Mouse (Mus musculus) lung, postnatal 0 days (tissue): ENCODE results near the gene Mrgpra3. TPM values are rescaled to one million over a fixed set of nuclear protein-coding genes. Genes with fewer than 3 reads are reported as not detected.

Experiments used
- ATAC-seq: fragments of 200-750 bp; cut with Nextera tagmentation; 2 replicates; pipeline ENCODE4 v1.8.0; 2017; ENCODE audit warnings: moderate library complexity
- DNase-seq: peaks from one replicate; pipeline ENCODE4 v3.0.0-alpha.2; 2016; ENCODE audit warnings: low spot score
- H3K27ac ChIP-seq: fragments of 300-500 bp; sonication (generic); 2 replicates; pipeline ENCODE4 v1.5.1; 2014; ENCODE audit warnings: antibody characterized with exemption, mild to moderate bottlenecking, low read length, mixed read lengths
- H3K27me3 ChIP-seq: fragments of 300-500 bp; sonication (generic); replicated peaks from 2 replicates; pipeline ENCODE4 v1.6.1; 2014; ENCODE audit warnings: low read length, mixed read lengths; ENCODE audit not compliant: insufficient read depth
- H3K36me3 ChIP-seq: fragments of 300-500 bp; sonication (generic); 2 replicates; pipeline ENCODE4 v1.6.1; 2014; ENCODE audit warnings: low read length, mixed read lengths; ENCODE audit not compliant: insufficient read depth
- H3K4me1 ChIP-seq: fragments of 300-500 bp; sonication (generic); 2 replicates; pipeline ENCODE4 v1.6.1; 2014; ENCODE audit warnings: antibody characterized with exemption, low read depth, low read length, mixed read lengths; ENCODE audit not compliant: insufficient read depth
- H3K4me2 ChIP-seq: fragments of 300-500 bp; sonication (generic); replicated peaks from 2 replicates; pipeline ENCODE4 v1.6.1; 2014; ENCODE audit warnings: low read depth, mild to moderate bottlenecking, low read length, moderate library complexity, mixed read lengths
- H3K4me3 ChIP-seq: fragments of 300-500 bp; sonication (generic); 2 replicates; pipeline ENCODE4 v1.5.1; 2014; ENCODE audit warnings: low read depth, low read length
- H3K9ac ChIP-seq: fragments of 300-500 bp; sonication (generic); replicated peaks from 2 replicates; pipeline ENCODE4 v1.6.1; 2014; ENCODE audit warnings: low read depth, mild to moderate bottlenecking
- H3K9me3 ChIP-seq: fragments of 300-500 bp; sonication (generic); 2 replicates; pipeline ENCODE4 v1.6.1; 2016; ENCODE audit warnings: low read length, mixed read lengths
- CTCF ChIP-seq: IDR thresholded peaks from 2 replicates; pipeline ENCODE4 v1.5.1; 2016; ENCODE audit warnings: antibody characterized with exemption, mild to moderate bottlenecking
- EP300 ChIP-seq: IDR thresholded peaks from 2 replicates; pipeline ENCODE4 v1.6.1; 2016; ENCODE audit warnings: antibody characterized with exemption, mild to moderate bottlenecking, control low read depth
- WGBS: fragments of 180-500 bp; shearing (Covaris S2); extraction: QIAGEN DNeasy Blood & Tissue Kit; methylation state at CpG from one replicate; pipeline ENCODE4 v1.1.7; 2014; 5-methylcytosine and 5-hydroxymethylcytosine counted together
- polyA plus RNA-seq: library from polyadenylated mRNA; unstranded; fragments of >200 nt; fragmentation: Nextera tagmentation; extraction: Ambion mirVana; gene quantifications from 2 replicates; pipeline ENCODE4 v1.2.1, GENCODE M21; 2015

Gene Mrgpra3
- not detected in 2 replicates for polyA plus RNA-seq

DNA sequence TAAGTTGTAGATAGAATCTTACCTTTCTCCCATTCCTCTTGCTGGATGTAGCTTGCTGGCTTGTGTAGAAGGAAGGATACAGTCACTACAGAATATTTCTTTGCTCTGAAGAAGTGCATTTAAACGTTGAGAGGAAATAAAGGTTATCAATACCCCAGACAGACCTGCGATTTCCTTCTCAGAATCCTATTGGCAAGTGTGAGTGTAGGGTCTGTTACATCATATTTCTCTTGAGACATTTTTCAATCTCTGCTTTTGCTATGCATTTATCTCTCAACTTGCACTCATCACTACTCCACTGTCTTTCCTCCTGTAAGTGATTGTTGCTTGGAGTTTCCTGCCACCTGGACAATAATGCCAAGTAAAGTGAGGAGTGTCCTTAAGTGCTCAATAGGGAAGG lies at the start of gene Mrgpra3:
TSS of gene Mrgpra3 (minus strand) at position 101 of the 400 bp plus-strand sequence.
- H3K9me3 ChIP-seq, result no peaks in the 10 kb centered on the region
- 50% methylated on average over 2 of the region's 2 CpGs for WGBS
- H3K4me3 ChIP-seq, result no peak within 1 kb of the TSS
- no peak within 1 kb of the TSS for H3K4me2 ChIP-seq
- TF ChIP-seq CTCF (no peak), EP300 (no peak)
- no peaks in the 10 kb centered on the region for H3K4me1 ChIP-seq
- no peaks in the 10 kb centered on the region for H3K36me3 ChIP-seq
- DNase-seq (no peak), ATAC-seq (no peak)
- H3K9ac ChIP-seq, result no peak within 1 kb of the TSS
- no peak within 1 kb of the TSS for H3K27ac ChIP-seq
- H3K27me3 ChIP-seq, result no peaks in the 10 kb centered on the region

Other genes with a start within 250 kb of the Mrgpra3 start
- not detected in 2 replicates for gene Mrgpra1, start 247.1 kb downstream of the Mrgpra3 start, polyA plus RNA-seq
- gene Mrgpra2a, start 149.2 kb downstream of the Mrgpra3 start, polyA plus RNA-seq, result 0.27 TPM in 1 of 2 replicates, not detected in the other
- 0.31 and 0.90 TPM in 2 replicates for gene Mrgpra2b, start 72.5 kb downstream of the Mrgpra3 start, polyA plus RNA-seq